Mouse (Mus musculus) ES-Bruce4 (cell line): ENCODE measurements around the gene Pdrg1.

ENCODE experiments used
- CTCF ChIP-seq: IDR thresholded peaks from one replicate; pipeline ENCODE4 v1.8.1; 2011; ENCODE audit warnings: low read depth, low read length
- EP300 ChIP-seq: IDR thresholded peaks from 2 replicates; pipeline ENCODE4 v1.6.1; 2011; ENCODE audit warnings: low read depth, low read length; ENCODE audit not compliant: insufficient read depth
- POLR2A ChIP-seq: IDR thresholded peaks from one replicate; pipeline ENCODE4 v1.8.1; 2011; ENCODE audit warnings: low read length; ENCODE audit not compliant: insufficient read depth

GRCm38 (mm10) chr2:153031126-153032082 lies 16.2 kb upstream of the Pdrg1 start, which contains the start of gene Xkr7:
- TF ChIP-seq POLR2A, result no peak
- no peak for TF ChIP-seq EP300
- no peak for TF ChIP-seq CTCF
